Mouse (Mus musculus) layer of hippocampus, adult 8-10 months (tissue): Measurements from ENCODE around the gene Ptprg. TPM values are rescaled to one million over a fixed set of nuclear protein-coding genes. Genes with fewer than 3 reads are reported as not detected.

ENCODE experiments used
- DNase-seq, 2 experiments: peaks; one replicate each; pipeline ENCODE4 v3.0.0; 2022; ENCODE audit warnings: low spot score in 2 of 2
- total RNA-seq, 4 experiments: library from RNA; stranded (reverse); gene quantifications; 2 replicates each; pipeline ENCODE4 v1.2.4; 2022

Gene Ptprg
- total RNA-seq, 4 experiments from 2014 or later, result 88.2 to 105 (median 94.3) TPM

GRCm38 (mm10) chr14:11874266-11874665 is 320.9 kb downstream of the Ptprg start:
- DNase-seq, result no peak

GRCm38 (mm10) chr14:11874960-11875889 is 321.9 kb downstream of the Ptprg start:
- peak; percentile 29 to 44 for DNase-seq

DNA sequence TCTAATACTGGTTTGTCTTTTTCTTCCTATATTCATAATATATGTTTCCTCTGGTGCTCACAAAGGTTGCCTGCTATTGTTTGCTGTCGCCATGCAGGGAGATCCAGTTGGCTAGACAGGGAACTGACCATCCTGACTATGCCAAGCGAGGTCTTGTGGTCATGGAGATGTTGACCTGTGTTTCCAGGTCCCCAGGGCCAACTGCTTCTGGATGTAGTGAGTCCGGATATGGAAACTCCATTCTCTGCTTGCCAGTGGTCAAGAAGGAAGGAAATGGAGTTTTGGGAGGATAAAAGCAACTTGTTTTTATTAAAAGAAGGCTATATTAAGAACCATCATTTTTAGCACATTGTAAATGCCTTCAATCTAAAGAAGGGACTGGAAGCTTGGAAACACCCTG is 327.8 kb downstream of the Ptprg start:
- DNase-seq, result no peak

DNA sequence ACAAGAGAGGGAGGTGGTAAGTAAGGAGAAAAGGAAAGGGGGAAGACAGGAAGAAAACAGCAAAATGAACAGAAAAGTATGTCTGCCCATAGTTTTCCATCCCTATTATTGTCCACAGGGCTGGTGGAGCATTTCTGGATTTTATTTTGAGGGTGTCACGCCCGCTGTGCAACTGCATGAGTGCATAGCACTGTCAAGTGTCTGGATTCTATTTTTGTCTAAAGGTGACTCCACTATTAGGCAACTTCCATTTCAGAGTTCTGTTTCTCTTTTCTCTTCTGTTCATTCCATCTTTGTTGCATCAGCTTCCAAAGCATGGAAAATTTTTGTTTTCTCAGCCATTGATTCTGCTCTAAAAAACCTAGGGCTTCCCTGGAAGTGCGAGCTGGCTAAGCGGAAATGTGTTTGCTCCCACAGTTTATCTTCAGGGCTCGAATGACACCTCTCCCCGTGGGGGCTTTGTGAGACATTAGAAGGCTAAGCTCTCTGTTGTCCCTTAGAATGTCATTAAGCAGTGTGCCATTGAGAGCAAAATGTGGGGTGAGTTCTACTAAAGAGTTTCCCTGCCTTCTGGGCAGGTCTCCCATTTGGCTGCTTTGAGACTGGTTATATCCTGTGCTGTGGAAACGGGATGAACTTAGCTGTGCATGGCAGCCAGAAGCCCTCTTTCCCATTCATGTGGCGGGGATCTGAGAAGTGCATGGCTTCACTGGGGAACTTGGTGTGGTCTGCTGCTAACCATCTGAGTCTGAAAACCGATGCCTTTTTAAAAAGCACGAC is 330.0 kb downstream of the Ptprg start:
- no peak for DNase-seq

DNA sequence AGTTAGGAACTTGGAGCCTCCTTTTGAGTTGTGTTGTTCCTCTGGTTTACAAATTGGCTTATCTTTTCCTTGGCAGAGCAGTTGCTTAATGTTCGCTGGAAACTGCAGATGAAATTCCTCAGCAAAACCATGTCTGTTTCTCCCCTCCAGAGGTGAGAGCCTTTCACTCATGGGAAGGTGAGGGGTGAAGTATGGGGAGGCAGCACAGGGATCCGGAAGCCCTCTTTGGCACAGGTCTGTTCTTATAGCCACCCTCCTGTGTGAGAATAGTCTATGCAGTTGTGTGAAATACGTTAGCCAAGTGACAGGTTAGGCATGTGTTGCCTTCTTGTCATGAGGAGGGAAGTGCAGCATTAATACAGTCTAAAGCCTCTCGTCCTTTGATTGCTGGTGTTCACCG is 330.7 kb downstream of the Ptprg start:
- DNase-seq, result no peak

GRCm38 (mm10) chr14:11886417-11886816 is 333.1 kb downstream of the Ptprg start:
- no peak for DNase-seq

DNA sequence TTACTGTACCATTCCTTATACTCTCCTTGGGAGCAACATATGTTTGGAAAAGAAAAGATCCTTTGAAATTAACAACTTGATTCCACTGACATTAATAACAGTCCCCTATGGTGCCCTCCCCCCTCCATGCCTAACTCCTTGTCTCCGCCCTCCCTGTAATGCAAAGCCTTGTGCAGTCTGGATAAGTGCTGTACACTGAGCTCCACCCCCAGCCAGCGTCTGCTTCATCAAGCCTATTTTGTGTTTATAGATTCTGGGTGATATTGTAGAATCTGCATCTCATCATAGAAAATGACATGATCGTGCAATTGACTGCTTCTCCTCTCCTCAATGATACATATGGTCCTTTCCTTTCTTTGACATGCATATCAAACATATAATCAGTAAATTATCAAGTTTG is 337.6 kb downstream of the Ptprg start:
- no peak for DNase-seq

- DNase-seq, result no peak
Observed at GRCm38 (mm10) chr14:11892621-11893020, 339.3 kb downstream of the Ptprg start.

- peak in 1 of 2 experiments; percentile 28 for DNase-seq
Observed at GRCm38 (mm10) chr14:11895486-11895885, 342.2 kb downstream of the Ptprg start.

DNA sequence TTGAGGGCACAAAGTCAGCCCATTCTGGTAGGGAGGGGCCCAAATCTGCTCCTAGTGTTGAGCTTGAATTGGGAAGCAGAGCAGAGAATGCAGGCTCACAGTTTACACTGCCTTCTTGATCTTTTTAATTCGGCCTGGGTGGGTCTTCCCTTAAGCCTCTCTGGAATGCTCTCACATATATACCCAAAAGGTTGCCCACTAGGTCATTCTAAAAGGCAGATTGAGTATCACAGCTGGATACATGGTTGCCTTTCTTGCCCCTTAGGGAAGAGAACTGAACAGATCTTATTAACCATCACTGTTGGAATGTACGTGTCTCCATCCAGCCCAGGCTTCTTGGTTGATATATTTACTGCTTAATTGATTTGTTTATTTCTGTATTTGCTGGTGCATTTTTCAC is 349.5 kb downstream of the Ptprg start:
- DNase-seq, result no peak

GRCm38 (mm10) chr14:11906130-11906675 is 352.9 kb downstream of the Ptprg start:
- DNase-seq, result no peak

DNA sequence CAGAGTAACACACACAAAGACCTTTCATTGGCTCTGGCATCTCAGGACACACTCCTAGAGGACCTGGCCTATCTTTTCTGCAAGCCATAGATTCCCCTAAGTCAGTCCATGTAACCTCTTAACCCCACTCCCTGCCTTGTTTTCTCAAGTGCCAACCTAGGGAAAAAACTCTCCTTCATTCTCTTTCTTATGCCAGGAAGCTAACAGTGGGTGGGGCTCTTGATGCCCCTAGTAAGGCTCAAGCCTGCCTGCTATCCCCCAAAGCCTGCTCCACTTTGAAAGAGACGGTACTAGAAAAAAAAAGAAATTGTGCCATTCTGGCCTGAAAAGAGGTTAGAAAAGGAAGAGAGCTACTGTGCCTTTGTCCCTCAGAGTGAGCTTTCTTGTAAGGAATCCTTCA is 358.9 kb downstream of the Ptprg start:
- DNase-seq, result no peak

GRCm38 (mm10) chr14:11917225-11917624 is 363.9 kb downstream of the Ptprg start:
- no peak for DNase-seq

- DNase-seq, result no peak
Observed at GRCm38 (mm10) chr14:11928545-11928944, 375.2 kb downstream of the Ptprg start.

DNA sequence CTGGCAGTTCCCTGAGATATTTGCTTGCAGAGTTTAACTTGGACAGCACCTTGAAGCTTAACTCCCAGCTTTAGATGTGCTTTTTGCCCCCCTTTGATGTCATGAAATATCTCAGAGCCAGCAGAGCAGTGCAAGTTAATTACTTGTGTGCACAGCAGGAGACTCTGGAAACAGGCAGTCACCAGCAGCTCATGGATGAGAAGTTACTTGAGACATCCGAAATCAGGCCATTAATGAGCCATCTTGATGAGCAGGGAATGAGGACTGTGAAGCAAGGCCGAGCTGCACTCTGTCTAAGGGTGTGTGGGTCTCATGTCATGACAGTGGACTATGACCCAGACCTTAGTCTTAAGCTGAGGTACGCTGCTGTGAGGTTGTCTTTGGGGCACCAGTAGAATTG is 379.2 kb downstream of the Ptprg start:
- DNase-seq, result no peak

GRCm38 (mm10) chr14:11934556-11934955 is 381.2 kb downstream of the Ptprg start:
- DNase-seq, result no peak

- DNase-seq, result no peak
Observed at GRCm38 (mm10) chr14:11935281-11935680, 381.9 kb downstream of the Ptprg start.

- no peak for DNase-seq
Observed at GRCm38 (mm10) chr14:11935698-11936097, 382.4 kb downstream of the Ptprg start.

DNA sequence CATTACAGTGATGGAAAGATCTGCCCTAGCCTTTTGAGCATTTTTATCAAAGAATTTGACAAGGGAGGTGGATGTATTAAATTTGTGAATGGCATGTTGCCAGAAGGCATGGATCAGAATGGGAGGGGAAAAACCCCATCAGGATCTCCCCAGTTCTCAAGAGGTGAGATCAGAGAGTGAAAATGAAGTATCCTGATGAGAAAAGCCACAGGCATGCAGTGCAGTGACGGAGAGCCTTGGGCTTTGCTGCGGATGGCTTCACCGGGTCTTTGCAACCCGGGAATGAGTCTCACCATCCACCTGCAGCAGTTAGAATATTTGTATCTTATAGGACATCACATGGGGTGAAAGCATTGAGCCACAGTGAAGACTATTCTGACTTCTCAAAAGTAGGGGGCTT is 385.6 kb downstream of the Ptprg start:
- no peak for DNase-seq

- DNase-seq, result no peak
Observed at GRCm38 (mm10) chr14:11941989-11942514, 388.7 kb downstream of the Ptprg start.

DNA sequence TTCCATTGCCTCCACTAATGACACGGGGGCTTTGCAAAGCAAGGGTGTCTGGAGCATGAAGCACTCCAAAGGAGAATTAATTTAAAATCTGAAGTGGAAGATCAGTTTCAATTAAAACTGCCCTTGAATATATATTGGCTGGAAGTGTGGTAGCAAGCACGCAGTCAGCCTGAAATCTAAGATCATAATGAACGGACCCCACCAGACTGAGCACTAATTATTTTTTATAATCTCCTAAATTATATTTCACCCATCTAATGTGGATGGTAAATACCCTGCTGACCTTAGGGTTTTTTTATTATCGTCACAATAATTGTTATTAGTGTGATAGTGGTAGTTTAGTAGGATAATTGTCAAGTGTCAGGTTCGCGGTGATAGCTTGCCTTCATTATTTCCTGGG is 397.0 kb downstream of the Ptprg start:
- DNase-seq, result no peak
